Mouse (Mus musculus): ENCODE results near the gene Zfp384. TPM values are rescaled to one million over a fixed set of nuclear protein-coding genes. Genes with fewer than 3 reads are reported as not detected.

The Zfp384 gene
- total RNA-seq (2021) = 10 to 100 TPM; 28.1 to 32.8 TPM
- long read RNA-seq, experiment 1, partial matches to known transcripts = 9 of 36 reads
- long read RNA-seq, experiment 1, other reads (novel, unspliced or antisense) = 19 of 36 reads
- long read RNA-seq, experiment 2, partial matches to known transcripts = 12 of 40 reads
- long read RNA-seq, experiment 2, other reads (novel, unspliced or antisense) = 22 of 40 reads

- DNase-seq (ENCODE audit: low spot score in 2 of 2) = no peak
These were observed at the start of gene Zfp384 for GRCm38 (mm10) chr6:125009129-125009180. Zfp384 (plus strand) TSS chr6:125009145.

DNA sequence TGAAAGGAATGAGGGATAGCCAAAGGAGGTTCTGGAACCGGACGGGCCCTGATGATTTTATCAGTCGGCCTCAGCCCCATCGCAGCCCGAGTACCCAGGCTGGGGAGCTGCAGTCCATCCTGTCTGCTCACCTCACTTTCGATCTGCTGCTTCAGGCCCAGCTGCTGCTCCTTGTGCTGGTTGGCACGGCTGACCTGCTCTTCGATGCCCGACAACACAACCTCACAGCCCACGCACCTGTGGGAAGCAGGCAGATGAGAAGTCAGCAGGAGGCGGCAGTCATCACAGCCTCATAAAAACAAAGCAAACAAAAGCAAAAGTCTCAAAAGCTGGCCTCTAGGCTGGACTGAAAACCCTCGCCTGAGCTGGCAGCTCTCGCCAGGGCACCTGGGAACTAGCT is 49.0 kb upstream of the Zfp384 start:
- no peak for DNase-seq (ENCODE audit: low spot score in 2 of 2)

GRCm38 (mm10) chr6:124961021-124961420 is 47.9 kb upstream of the Zfp384 start:
- DNase-seq (ENCODE audit: low spot score in 2 of 2) = no peak

DNA sequence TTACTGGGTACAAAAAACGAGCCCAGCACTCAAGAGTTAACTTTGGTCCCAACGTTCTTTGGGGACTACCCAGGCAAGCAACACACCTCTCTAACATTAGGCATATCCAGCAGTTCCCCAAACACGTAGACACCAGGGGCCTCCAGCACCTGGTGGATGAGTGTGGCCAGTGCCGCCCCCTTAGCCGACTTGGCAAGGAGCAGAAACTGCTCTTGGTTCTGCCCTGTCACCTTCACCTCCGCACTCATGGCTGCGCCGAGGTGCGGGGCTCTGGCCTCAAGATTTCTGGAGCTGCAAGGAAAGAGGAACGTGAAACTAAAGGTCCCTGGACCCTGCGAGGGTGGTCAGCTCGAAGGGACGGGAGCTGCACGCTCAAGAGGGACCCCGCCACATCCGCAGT is 44.3 kb upstream of the Zfp384 start:
- no peak for DNase-seq (ENCODE audit: low spot score in 2 of 2)

GRCm38 (mm10) chr6:124965088-124965719 is 43.7 kb upstream of the Zfp384 start, which contains the start of gene Cops7a:
Cops7a (minus strand) TSS chr6:124965538.
- peak; percentile 90 to 97 for DNase-seq (ENCODE audit: low spot score in 2 of 2)

DNA sequence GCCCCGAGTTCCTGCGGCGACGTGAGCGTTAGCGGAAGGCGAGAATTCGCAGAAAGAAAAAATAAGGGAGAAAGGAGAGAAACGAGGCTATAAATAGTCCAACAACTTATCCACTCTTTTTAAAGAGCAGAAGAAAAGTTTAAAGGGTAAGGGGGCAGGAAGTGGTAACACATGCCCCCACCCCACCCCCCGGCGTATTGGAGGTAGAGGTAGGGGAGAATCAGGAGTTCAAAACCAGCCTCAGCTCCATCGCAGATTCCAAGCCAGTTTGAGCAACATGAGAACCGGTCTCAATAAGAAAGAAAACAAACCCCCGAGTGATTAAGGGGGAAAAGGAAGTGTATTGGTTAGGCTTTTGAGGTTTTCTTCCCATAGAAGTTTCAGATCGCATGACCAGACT is 43.2 kb upstream of the Zfp384 start:
- DNase-seq (ENCODE audit: low spot score in 2 of 2) = no peak

- no peak for DNase-seq (ENCODE audit: low spot score in 2 of 2)
These were observed 42.4 kb upstream of the Zfp384 start for GRCm38 (mm10) chr6:124966466-124967118.

DNA sequence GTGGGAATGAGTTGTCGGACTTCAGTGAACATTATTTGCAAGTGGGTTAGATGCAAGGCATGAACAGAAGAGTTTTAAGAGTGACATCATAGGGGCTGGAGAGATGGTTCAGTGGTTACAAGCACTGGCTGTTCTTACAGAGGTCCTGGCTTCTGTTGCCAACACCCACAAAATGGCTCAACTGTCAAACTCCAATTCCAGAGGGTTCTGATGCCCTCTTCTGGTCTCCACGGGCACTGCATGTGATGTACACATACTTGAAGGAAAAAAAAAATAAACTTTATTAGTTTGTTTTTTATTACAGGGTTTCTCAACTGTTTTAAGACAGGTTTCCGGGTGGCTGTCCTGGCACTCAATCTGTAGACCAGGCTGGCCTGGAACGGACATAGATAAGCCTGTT is 41.2 kb upstream of the Zfp384 start:
- DNase-seq (ENCODE audit: low spot score in 2 of 2) = peak in 1 of 2 experiments; percentile 44

DNA sequence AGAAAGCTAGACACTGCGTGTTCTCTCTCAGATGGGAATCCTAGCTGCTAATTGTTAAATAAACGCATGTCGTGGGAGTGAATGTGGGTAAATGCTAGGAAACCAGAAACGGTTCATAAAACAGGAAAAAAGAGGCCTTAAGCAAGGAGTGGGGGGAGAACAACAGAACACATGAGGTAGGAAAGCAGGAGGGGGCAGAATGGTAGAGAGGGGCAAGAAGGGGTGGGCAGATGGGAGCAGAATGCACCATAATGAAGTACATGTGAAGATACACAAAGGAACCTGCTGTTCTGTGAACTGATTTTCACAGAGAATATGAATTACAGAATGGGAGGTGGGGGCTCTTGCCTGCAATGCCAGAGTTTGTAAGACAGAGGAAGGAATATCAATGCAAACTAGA is 16.7 kb upstream of the Zfp384 start:
- no peak for DNase-seq (ENCODE audit: low spot score in 2 of 2)

DNA sequence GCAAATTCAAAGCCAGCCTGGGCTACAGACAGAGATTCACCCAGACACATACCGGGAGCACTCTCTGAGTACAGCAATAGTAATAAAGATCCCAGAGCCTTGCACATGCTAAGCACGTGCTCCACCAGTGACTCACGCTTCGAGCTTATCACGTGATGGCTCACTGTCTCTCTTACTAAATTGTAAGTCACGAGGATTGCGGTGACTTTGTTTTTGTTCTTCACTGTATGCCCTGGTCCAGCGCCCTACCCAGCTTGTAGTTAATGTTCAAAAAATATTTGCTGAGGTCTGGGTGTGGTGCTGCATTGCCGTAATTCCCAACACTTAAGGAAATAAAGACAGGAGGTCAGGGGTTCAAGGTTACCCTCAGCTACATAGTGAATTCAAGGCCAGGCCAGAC is 15.6 kb upstream of the Zfp384 start:
- no peak for DNase-seq (ENCODE audit: low spot score in 2 of 2)

GRCm38 (mm10) chr6:124993876-124994275 is 15.1 kb upstream of the Zfp384 start:
- no peak for DNase-seq (ENCODE audit: low spot score in 2 of 2)

GRCm38 (mm10) chr6:124995246-124995645 is 13.7 kb upstream of the Zfp384 start:
- DNase-seq (ENCODE audit: low spot score in 2 of 2) = no peak

- DNase-seq (ENCODE audit: low spot score in 2 of 2) = no peak
These were observed 13.0 kb upstream of the Zfp384 start for GRCm38 (mm10) chr6:124995831-124996403.

DNA sequence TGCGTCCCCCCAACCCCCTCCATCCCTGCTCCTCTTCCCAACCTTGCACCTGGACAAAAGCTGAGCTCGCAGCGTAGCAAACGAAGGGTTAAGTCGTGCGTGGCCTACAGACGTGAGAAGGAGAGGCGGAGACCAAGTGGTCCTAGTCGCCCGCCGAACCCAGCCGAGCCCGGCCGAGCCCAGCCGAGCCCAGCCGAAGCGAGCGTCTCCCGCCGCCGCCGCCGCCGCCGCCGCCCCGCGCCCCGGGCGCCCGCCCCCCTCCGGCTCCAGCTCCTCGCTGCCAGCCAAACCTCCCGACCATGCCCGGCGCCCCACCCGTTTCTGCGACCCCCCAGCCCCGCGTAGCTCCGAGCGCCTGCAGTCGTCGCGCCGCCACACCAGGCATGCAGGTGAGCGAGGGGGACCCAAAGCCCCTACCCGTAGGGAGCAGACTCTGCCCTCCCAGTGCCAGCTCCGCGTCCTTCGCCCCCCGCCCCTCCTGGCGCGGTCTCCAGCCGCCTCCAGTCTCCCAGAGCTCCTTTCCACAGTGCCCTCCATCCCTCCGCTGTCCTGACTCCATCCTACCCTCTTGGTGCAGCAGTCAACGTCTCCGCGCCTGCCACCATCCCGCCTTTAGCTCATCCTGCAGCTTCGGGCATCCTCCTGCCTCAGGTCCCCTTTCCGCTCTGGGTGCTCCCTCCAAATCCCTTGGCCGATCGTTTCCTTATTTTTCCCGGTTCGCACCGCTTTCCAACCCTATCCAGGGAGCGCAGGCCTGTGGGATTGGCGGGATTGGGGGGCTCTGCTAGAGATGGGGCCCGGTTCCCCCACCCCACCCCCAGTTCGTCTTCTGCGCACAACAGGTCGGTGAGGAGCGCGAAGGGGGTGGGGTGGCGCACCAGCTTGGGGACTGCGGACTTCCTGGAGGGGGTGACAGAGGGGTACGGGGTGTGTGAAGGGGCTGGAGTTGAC is 12.1 kb upstream of the Zfp384 start, which contains the start of gene Pianp:
Gene Pianp, plus strand, starts transcription at position 144 of the 951 bp plus-strand sequence.
- DNase-seq (ENCODE audit: low spot score in 2 of 2) = peak; percentile 65 to 82

DNA sequence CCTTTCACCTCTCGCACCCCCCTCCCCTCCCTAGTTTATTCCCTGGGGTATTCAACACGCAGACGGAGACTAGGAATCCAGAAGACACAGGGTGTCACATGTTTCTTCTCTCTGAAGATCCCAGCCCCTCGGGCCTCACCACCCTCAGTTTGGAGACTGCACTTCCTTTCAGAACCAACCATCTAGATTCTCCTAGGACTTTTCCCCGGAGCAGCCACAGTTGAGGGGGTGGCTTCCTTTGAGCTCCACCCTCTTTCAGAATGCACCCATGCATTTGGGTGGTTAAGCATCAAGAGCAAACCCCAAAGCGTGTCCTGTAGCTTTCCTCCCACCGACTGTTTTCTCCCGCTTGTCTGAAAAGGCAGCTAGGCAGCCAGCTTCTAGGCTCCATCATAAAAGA is 10.9 kb upstream of the Zfp384 start:
- DNase-seq (ENCODE audit: low spot score in 2 of 2) = no peak

DNA sequence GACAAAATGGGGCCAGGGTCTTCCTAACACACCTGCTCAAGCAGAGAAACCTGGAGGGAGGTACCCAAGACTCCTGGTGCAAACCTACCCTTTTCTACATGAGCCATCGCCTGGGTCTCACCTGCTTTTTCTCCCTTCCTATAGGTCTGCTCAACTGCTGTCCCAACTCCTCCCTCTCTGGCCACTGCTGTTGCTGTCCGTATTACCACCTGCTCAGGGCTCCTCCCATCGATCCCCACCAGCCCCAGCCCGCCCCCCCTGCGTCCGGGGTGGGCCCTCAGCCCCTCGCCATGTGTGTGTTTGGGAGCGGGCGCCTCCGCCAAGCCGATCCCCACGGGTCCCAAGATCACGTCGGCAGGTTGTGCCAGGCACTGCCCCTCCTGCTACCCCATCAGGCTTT is 9.9 kb upstream of the Zfp384 start:
- no peak for DNase-seq (ENCODE audit: low spot score in 2 of 2)

DNA sequence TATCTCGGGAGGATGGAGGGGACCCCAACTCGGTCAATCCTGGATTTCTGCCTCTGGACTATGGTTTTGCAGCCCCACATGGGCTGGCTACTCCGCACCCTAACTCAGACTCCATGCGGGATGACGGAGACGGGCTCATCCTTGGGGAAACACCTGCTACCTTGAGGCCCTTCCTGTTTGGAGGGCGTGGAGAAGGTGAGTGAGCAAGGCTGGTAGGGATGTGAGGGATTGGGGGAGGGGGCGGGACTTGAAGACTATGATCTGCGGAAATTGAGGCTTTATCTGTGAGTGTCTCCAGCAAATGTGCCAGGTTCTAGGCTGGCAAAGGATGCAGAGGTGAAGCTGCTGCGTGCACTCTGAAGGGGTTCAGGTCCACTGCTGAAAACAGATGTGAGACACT is 9.4 kb upstream of the Zfp384 start:
- DNase-seq (ENCODE audit: low spot score in 2 of 2) = no peak

DNA sequence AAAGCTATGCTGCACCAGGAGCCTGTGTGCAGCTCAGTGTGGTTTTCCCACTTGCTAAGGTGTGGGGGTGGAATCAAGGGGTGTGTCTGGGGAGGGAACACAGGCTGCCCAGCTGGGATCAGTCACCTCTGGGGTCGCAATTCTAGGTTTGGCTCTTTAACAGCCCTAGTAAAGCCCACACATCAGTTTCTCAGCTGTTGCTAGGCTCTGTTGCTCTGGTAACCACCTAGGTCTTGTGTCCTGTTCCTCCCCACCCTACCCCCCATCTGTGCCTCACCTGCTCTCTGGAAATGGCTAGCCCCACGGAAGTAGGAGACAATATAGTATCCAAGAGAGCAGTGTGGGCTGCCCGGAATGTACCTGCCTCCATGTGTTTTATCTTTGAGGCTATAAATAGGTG is 5.2 kb upstream of the Zfp384 start:
- no peak for DNase-seq (ENCODE audit: low spot score in 2 of 2)

DNA sequence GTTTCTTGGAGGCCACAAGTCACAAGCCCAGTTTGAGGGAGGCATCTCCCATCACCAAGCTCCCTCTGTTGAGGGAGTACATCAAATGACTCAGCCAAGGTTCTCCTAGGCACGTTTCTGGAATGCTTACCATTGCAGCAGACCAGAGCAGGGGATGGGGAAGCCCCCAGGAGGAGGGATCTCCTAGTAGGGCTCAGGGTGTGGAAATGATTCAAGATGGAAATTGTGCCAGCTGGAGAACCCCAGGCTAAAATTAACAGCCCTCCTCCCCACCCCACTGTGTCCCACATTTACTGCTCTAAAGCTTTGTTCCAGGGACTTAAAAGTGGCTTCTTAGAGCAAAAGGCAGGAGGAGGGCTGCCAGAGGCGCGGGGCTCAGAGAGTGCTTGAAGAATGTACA is 3.9 kb upstream of the Zfp384 start:
- DNase-seq (ENCODE audit: low spot score in 2 of 2) = no peak

GRCm38 (mm10) chr6:125008060-125008459 is 885 bp upstream of the Zfp384 start:
- DNase-seq (ENCODE audit: low spot score in 2 of 2) = no peak

GRCm38 (mm10) chr6:125008586-125009128 is 288 bp upstream of the Zfp384 start:
- DNase-seq (ENCODE audit: low spot score in 2 of 2) = peak; percentile 87 to 95

Data from gastrocnemius, postnatal 4 days (tissue).